Mouse (Mus musculus) pancreas, adult 10 weeks (tissue): ENCODE measurements around the gene Sesn3. TPM values are rescaled to one million over a fixed set of nuclear protein-coding genes. Genes with fewer than 3 reads are reported as not detected.

Source experiments
- polyA plus RNA-seq: library from polyadenylated mRNA; stranded (reverse); fragments of 350-450 nt; fragmentation: Illumina TruSeq; extraction: RNeasy Lipid Tissue Mini Kit (QIAGEN cat#74804); gene quantifications from one replicate; pipeline ENCODE4 v1.2.3, GENCODE M21; 2015; ENCODE audit warnings: low read depth, low replicate concordance; ENCODE audit not compliant: insufficient read depth

Gene Sesn3
- 3.0 TPM for polyA plus RNA-seq

GRCm38 (mm10) chr9:14274986-14275720 is at the start of gene Sesn3:
Gene Sesn3, plus strand, starts transcription at chr9:14275067.

GRCm38 (mm10) chr9:14381353-14382055 is 106.6 kb downstream of the Sesn3 start, which contains the start of gene Endod1:
Gene Endod1, minus strand, starts transcription at chr9:14381507.

Other genes with a start within 250 kb of the Sesn3 start
- gene Endod1, start 106.4 kb downstream of the Sesn3 start, polyA plus RNA-seq = 6.4 TPM
- not detected for gene Kdm4d, start 225.4 kb downstream of the Sesn3 start, polyA plus RNA-seq
- 41.1 TPM for gene Cwc15, start 225.6 kb downstream of the Sesn3 start, polyA plus RNA-seq